Mouse (Mus musculus): Measurements from ENCODE around the gene Gm17617.

- TF ChIP-seq CTCF (IDR thresholded peaks at IDR 0.05; ENCODE audit: low read depth), result peak; percentile 65
- no peak for TF ChIP-seq EP300 (optimal IDR thresholded peaks at IDR 0.05)
These were observed 33.4 kb downstream of the Gm17617 start, which contains the start of gene Uimc1 for GRCm38 (mm10) chr13:55099726-55100478.

Data from stomach, postnatal 0 days (tissue).